Mouse (Mus musculus) retina, postnatal 1 day (tissue): ENCODE results near the gene Fam222b.
A peak's percentile ranks its signal among the peaks of the same experiment; 100 is the strongest.
"Not testable (repeated sequence)": the region's sequence is repeated elsewhere in the genome, so short reads cannot be mapped to it uniquely, and the experiment has no call there.

Experiments used
- DNase-seq: peaks from one replicate; pipeline ENCODE4 v3.0.0-alpha.2; 2012

The Fam222b gene

GRCm38 (mm10) chr11:78094137-78094503 is 340 bp upstream of the Fam222b start:
- DNase-seq: no peak

- DNase-seq: no peak
Observed at GRCm38 (mm10) chr11:78095144-78095516, 670 bp downstream of the Fam222b start.

GRCm38 (mm10) chr11:78097077-78097476 is 2.6 kb downstream of the Fam222b start:
- no peak for DNase-seq

- DNase-seq: no peak
Observed at GRCm38 (mm10) chr11:78100746-78101145, 6.3 kb downstream of the Fam222b start.

- DNase-seq: no peak
Observed at GRCm38 (mm10) chr11:78102142-78102541, 7.7 kb downstream of the Fam222b start.

GRCm38 (mm10) chr11:78102958-78103747 is 8.7 kb downstream of the Fam222b start:
- peak; percentile 44 for DNase-seq

- DNase-seq: no peak
Observed at GRCm38 (mm10) chr11:78104501-78104900, 10.0 kb downstream of the Fam222b start.

- DNase-seq: no peak
Observed at GRCm38 (mm10) chr11:78113616-78114015, 19.2 kb downstream of the Fam222b start.

GRCm38 (mm10) chr11:78114676-78115366 is 20.4 kb downstream of the Fam222b start:
- no peak for DNase-seq

GRCm38 (mm10) chr11:78115367-78116145 is 21.1 kb downstream of the Fam222b start:
- peak; percentile 99 for DNase-seq

GRCm38 (mm10) chr11:78116146-78116410 is 21.6 kb downstream of the Fam222b start:
- peak; percentile 16 for DNase-seq

- DNase-seq: no peak
Observed at GRCm38 (mm10) chr11:78118467-78118866, 24.0 kb downstream of the Fam222b start.

- no peak for DNase-seq
Observed at GRCm38 (mm10) chr11:78119898-78120297, 25.4 kb downstream of the Fam222b start.

- DNase-seq: peak; percentile 83
Observed at GRCm38 (mm10) chr11:78121176-78121575, 26.7 kb downstream of the Fam222b start.

GRCm38 (mm10) chr11:78122815-78123214 is 28.4 kb downstream of the Fam222b start:
- DNase-seq: no peak

GRCm38 (mm10) chr11:78123782-78124181 is 29.3 kb downstream of the Fam222b start:
- no peak for DNase-seq

- DNase-seq: no peak
Observed at GRCm38 (mm10) chr11:78125691-78126090, 31.2 kb downstream of the Fam222b start.

- DNase-seq: no peak
Observed at GRCm38 (mm10) chr11:78126739-78127138, 32.3 kb downstream of the Fam222b start.

- peak; percentile 79 for DNase-seq
Observed at GRCm38 (mm10) chr11:78129458-78129857, 35.0 kb downstream of the Fam222b start.

- no peak for DNase-seq
Observed at GRCm38 (mm10) chr11:78133915-78134314, 39.5 kb downstream of the Fam222b start.

GRCm38 (mm10) chr11:78134344-78134743 is 39.9 kb downstream of the Fam222b start:
- no peak for DNase-seq

- not testable (repeated sequence) for DNase-seq
Observed at GRCm38 (mm10) chr11:78135314-78135713, 40.9 kb downstream of the Fam222b start.

- DNase-seq: no peak
Observed at GRCm38 (mm10) chr11:78136132-78136531, 41.7 kb downstream of the Fam222b start.

GRCm38 (mm10) chr11:78137584-78137983 is 43.1 kb downstream of the Fam222b start:
- no peak for DNase-seq
